24 mouse cellular contexts compared by ENCODE assay signal in genomic region chr11:101809060-101809828, GRCm38 (mm10). TPM values are rescaled to one million over a fixed set of nuclear protein-coding genes. Genes with fewer than 3 reads are reported as not detected.
DNase-seq lines count a peak whose midpoint lies in the region; ATAC-seq and TF ChIP-seq lines count a peak whose summit lies in the region.
"Had no signal": no experiment of that assay in that cellular context is flagged by ENCODE, and none has a peak within 500 bp of the region (broad histone marks: within the 10 kb centered on the region; RNA-seq: fewer than 3 reads in every experiment).

No protein-coding gene starts in this region.

- no peaks in the 10 kb centered on the region for H3K9me3 ChIP-seq in intestine, postnatal 0 days (ENCODE audit: control insufficient read depth)
- no peaks in the 10 kb centered on the region for H3K9me3 ChIP-seq in stomach, embryonic 15.5 days
- H3K9me3 ChIP-seq: embryonic facial prominence, embryonic 15.5 days; forebrain, embryonic 10.5 days; G1E; heart, embryonic 13.5 days had no signal

- no peak for TF ChIP-seq CTCF in brain, embryonic 14.5 days (IDR thresholded peaks at IDR 0.05; ENCODE audit: borderline replicate concordance, extremely low read depth, insufficient read depth, insufficient read length)
- no peak for TF ChIP-seq CTCF in intestine, postnatal 0 days (IDR thresholded peaks at IDR 0.05; ENCODE audit: low read depth)
- no peak for TF ChIP-seq CTCF in layer of hippocampus, adult 2 months (conservative IDR thresholded peaks at IDR 0.05)

- peak; percentile 76 for ATAC-seq in intestine, postnatal 0 days
- peak; percentile 71 for ATAC-seq in stomach, embryonic 15.5 days (ENCODE audit: insufficient read depth, low FRiP score, low read depth)
- ATAC-seq: CD4-positive, CD25-positive, alpha-beta regulatory T cell, adult 4 months; forebrain, embryonic 14.5 days had no signal

- H3K4me2 ChIP-seq in intestine, postnatal 0 days (replicated peaks; ENCODE audit: low read depth), result peak overlapping the region; percentile 35; the same call in 1 of the 2 replicates
- no peak overlapping the region for H3K4me2 ChIP-seq in stomach, embryonic 15.5 days
- H3K4me2 ChIP-seq: embryonic facial prominence, embryonic 15.5 days; heart, embryonic 13.5 days had no signal

- H3K27me3 ChIP-seq in intestine, postnatal 0 days (replicated peaks; ENCODE audit: control insufficient read depth, insufficient read depth, low read length), result no peaks in the 10 kb centered on the region
- H3K27me3 ChIP-seq in stomach, embryonic 15.5 days (replicated peaks), result 0 out of 2 replicates have a peak, but pooled peaks cover 8% of the 10 kb centered on the region

- no peak overlapping the region for H3K4me3 ChIP-seq in intestine, postnatal 0 days (ENCODE audit: low read depth, low read length)
- H3K4me3 ChIP-seq in stomach, embryonic 15.5 days (replicated peaks), result no peak overlapping the region
- no peak overlapping the region for H3K4me3 ChIP-seq in layer of hippocampus, adult 2 months
- H3K4me3 ChIP-seq: embryonic facial prominence, embryonic 15.5 days; erythroblast, embryonic 14.5 days; forebrain, embryonic 10.5 days; gastrocnemius, adult 2 months; heart, embryonic 13.5 days had no signal

- TF ChIP-seq POLR2A in brain, embryonic 14.5 days (IDR thresholded peaks at IDR 0.05; ENCODE audit: borderline replicate concordance, extremely low read depth, insufficient read depth, insufficient read length, poor library complexity, severe bottlenecking), result no peak

- peak; percentile 24 for DNase-seq in embryo, embryonic 9.5 days (ENCODE audit: extremely low spot score)
- no peak for DNase-seq in embryo, embryonic 10 days (ENCODE audit: low spot score)
- DNase-seq in brain, embryonic 14.5 days (ENCODE audit: low read depth), result peak; percentile 31
- no peak for DNase-seq in urinary bladder, postnatal 36 days (ENCODE audit: low spot score in 2 of 2)
- DNase-seq in layer of hippocampus, adult 18-20 months (ENCODE audit: low spot score in 2 of 2), result no peak
- DNase-seq in layer of hippocampus, adult 2 months (ENCODE audit: low spot score in 2 of 2), result no peak
- DNase-seq: adrenal gland, adult 8-10 months; B cell, adult 2 months; cerebellum, adult 18-20 months; cerebellum, adult 9-11 months; cerebellum, postnatal 36 days; gastrocnemius, adult 2 months; gastrocnemius, postnatal 36 days; heart, adult 11 months; heart, postnatal 36 days had no signal

- H3K4me1 ChIP-seq in intestine, postnatal 0 days (replicated peaks; ENCODE audit: control insufficient read depth, insufficient read depth, low read length), result no peaks in the 10 kb centered on the region
- H3K4me1 ChIP-seq in stomach, embryonic 15.5 days, result no peaks in the 10 kb centered on the region

- WGBS in intestine, postnatal 0 days, result 20% methylated on average over 15 of the region's 15 CpGs
- 29% methylated on average over 15 of the region's 15 CpGs for WGBS in stomach, embryonic 15.5 days

- no peaks in the 10 kb centered on the region for H3K36me3 ChIP-seq in intestine, postnatal 0 days (ENCODE audit: control insufficient read depth, insufficient read depth)
- H3K36me3 ChIP-seq in stomach, embryonic 15.5 days, result no peaks in the 10 kb centered on the region
- H3K36me3 ChIP-seq: embryonic facial prominence, embryonic 15.5 days; forebrain, embryonic 10.5 days; G1E; heart, embryonic 13.5 days had no signal

- H3K27ac ChIP-seq in intestine, postnatal 0 days (ENCODE audit: low read depth, low read length), result no peak overlapping the region; the same call in 1 of the 2 replicates
- H3K27ac ChIP-seq in stomach, embryonic 15.5 days, result no peak overlapping the region; the same call in 1 of the 2 replicates
- H3K27ac ChIP-seq in layer of hippocampus, adult 2 months, result no peak overlapping the region
- H3K27ac ChIP-seq: embryonic facial prominence, embryonic 15.5 days; forebrain, embryonic 10.5 days; gastrocnemius, adult 2 months; heart, embryonic 13.5 days had no signal

- no peak overlapping the region for H3K9ac ChIP-seq in intestine, postnatal 0 days (ENCODE audit: low read depth, low read length)
- H3K9ac ChIP-seq in stomach, embryonic 15.5 days, result no peak overlapping the region
- H3K9ac ChIP-seq: embryonic facial prominence, embryonic 15.5 days; heart, embryonic 13.5 days had no signal

RNA-seq across cellular contexts. Expression of gene Etv4, which starts 24.1 kb away (rescaled TPM):
- 7.3 and 10.4 TPM in 2 replicates for polyA plus RNA-seq in brain, embryonic 14.5 days (2012; rRNA removed)
- 1.8 and 1.9 TPM in 2 replicates for polyA plus RNA-seq in intestine, postnatal 0 days (2015; fragmentation: Nextera tagmentation; extraction: Ambion mirVana)
- polyA plus RNA-seq in stomach, embryonic 15.5 days (2015; fragmentation: Nextera tagmentation; extraction: Ambion mirVana), result 6.8 and 9.0 TPM in 2 replicates
- 10 to 100 TPM in 1 of 2 experiments, 1 to 10 TPM in 1; 9.0 to 10.6 TPM for total RNA-seq in layer of hippocampus, adult 18-20 months (2021)
- total RNA-seq in layer of hippocampus, adult 2 months (2021), result 10 to 100 TPM; 10.1 to 10.7 TPM
- polyA plus RNA-seq: CD4-positive, CD25-positive, alpha-beta regulatory T cell, adult 4 months; erythroblast, embryonic 14.5 days had no signal

Comparison
In these comparisons a context has a peak if more than half of its experiments do, and no peak if none do; other contexts are left out.
1. DNase-seq: peak in embryo, embryonic 9.5 days (single experiment) and brain, embryonic 14.5 days (single experiment); none in embryo, embryonic 10 days (single experiment), urinary bladder, postnatal 36 days (0 of 2), layer of hippocampus, adult 18-20 months (0 of 2) and layer of hippocampus, adult 2 months (0 of 2).